ENCODE assay signal across 21 mouse cellular contexts in genomic region chr7:134761799-134762198, GRCm38 (mm10).
"Had no signal": no experiment of that assay in that cellular context is flagged by ENCODE, and none has a peak within 500 bp of the region (broad histone marks: within the 10 kb centered on the region; RNA-seq: fewer than 3 reads in every experiment).

No protein-coding gene starts in this region.

- H3K4me2 ChIP-seq: lung, embryonic 15.5 days; midbrain, embryonic 11.5 days; midbrain, embryonic 13.5 days; midbrain, embryonic 15.5 days; neural tube, embryonic 12.5 days had no signal

- H3K27ac ChIP-seq: lung, embryonic 15.5 days; macrophage; midbrain, embryonic 13.5 days; midbrain, embryonic 15.5 days; neural tube, embryonic 12.5 days had no signal

- H3K27me3 ChIP-seq: lung, embryonic 15.5 days; megakaryocyte, embryonic 14.5 days; midbrain, embryonic 13.5 days; midbrain, embryonic 15.5 days; neural tube, embryonic 12.5 days had no signal

- H3K4me1 ChIP-seq: lung, embryonic 15.5 days; megakaryocyte, embryonic 14.5 days; midbrain, embryonic 13.5 days; midbrain, embryonic 15.5 days; neural tube, embryonic 12.5 days had no signal

- H3K9me3 ChIP-seq: lung, embryonic 15.5 days; megakaryocyte, embryonic 14.5 days; midbrain, embryonic 13.5 days; midbrain, embryonic 15.5 days; neural tube, embryonic 12.5 days had no signal

- H3K36me3 ChIP-seq: midbrain, embryonic 13.5 days; midbrain, embryonic 15.5 days had no signal

- ATAC-seq: liver, postnatal 0 days; lung, postnatal 0 days; midbrain, embryonic 13.5 days; midbrain, embryonic 15.5 days had no signal

- H3K4me3 ChIP-seq: lung, embryonic 15.5 days; megakaryocyte, embryonic 14.5 days; midbrain, embryonic 13.5 days; midbrain, embryonic 15.5 days; myocyte; neural tube, embryonic 12.5 days had no signal

- H3K9ac ChIP-seq: liver, postnatal 0 days; lung, embryonic 15.5 days; midbrain, embryonic 13.5 days; midbrain, embryonic 15.5 days; neural tube, embryonic 12.5 days had no signal

- DNase-seq: liver, postnatal 0 days; lung, adult 2 months; lung, postnatal 14 days; lung, postnatal 36 days; retina, postnatal 1 day; right cerebral cortex, adult 18-20 months; right cerebral cortex, postnatal 25 days; right cerebral cortex, postnatal 4 days; spleen, adult 18-20 months; thymus, adult 18-20 months; thymus, postnatal 14 days; thymus, postnatal 36 days had no signal
